Mouse (Mus musculus) hindbrain, embryonic 11.5 days (tissue): ENCODE measurements at regions not wholly inside any gene's neighbourhood (a gene's known extent, or its start where the extent isn't known, plus 50 kb on each side); places are given as distances from the start of the nearest gene placed in this dataset.
"Not testable (repeated sequence)": the region's sequence is repeated elsewhere in the genome, so short reads cannot be mapped to it uniquely, and the experiment has no call there.

Experiments
- ATAC-seq: fragments of 200-750 bp; cut with Nextera tagmentation; 2 replicates; pipeline ENCODE4 v1.8.0; 2017; ENCODE audit warnings: mild to moderate bottlenecking, moderate TSS enrichment, moderate library complexity; ENCODE audit not compliant: low FRiP score
- DNase-seq: peaks from one replicate; pipeline ENCODE4 v3.0.0-alpha.2; 2015; ENCODE audit warnings: low spot score
- H3K27ac ChIP-seq: fragments of 300-500 bp; sonication (generic); 2 replicates; pipeline ENCODE4 v1.5.1; 2014; ENCODE audit warnings: mild to moderate bottlenecking, low read depth, low read length
- H3K27me3 ChIP-seq: fragments of 300-500 bp; sonication (generic); 2 replicates; pipeline ENCODE4 v1.6.1; 2014; ENCODE audit warnings: mild to moderate bottlenecking, low read length, moderate library complexity, mixed read lengths; ENCODE audit not compliant: control insufficient read depth, insufficient read depth
- H3K36me3 ChIP-seq: fragments of 300-500 bp; sonication (generic); 2 replicates; pipeline ENCODE4 v1.6.1; 2014; ENCODE audit warnings: mild to moderate bottlenecking, low read length, moderate library complexity, mixed read lengths; ENCODE audit not compliant: control insufficient read depth, insufficient read depth
- H3K4me1 ChIP-seq: fragments of 300-500 bp; sonication (generic); replicated peaks from 2 replicates; pipeline ENCODE4 v1.6.1; 2014; ENCODE audit warnings: low read length, mixed read lengths; ENCODE audit not compliant: control insufficient read depth, insufficient read depth
- H3K4me2 ChIP-seq: fragments of 300-500 bp; sonication (generic); replicated peaks from 2 replicates; pipeline ENCODE4 v1.6.1; 2014; ENCODE audit warnings: mild to moderate bottlenecking, low read depth, low read length
- H3K4me3 ChIP-seq: fragments of 300-500 bp; sonication (generic); 2 replicates; pipeline ENCODE4 v1.5.1; 2014; ENCODE audit warnings: low read depth, low read length
- H3K9ac ChIP-seq: fragments of 300-500 bp; sonication (generic); 2 replicates; pipeline ENCODE4 v1.6.1; 2014; ENCODE audit warnings: low read depth, low read length
- H3K9me3 ChIP-seq: fragments of 300-500 bp; sonication (generic); 2 replicates; pipeline ENCODE4 v1.6.1; 2016; ENCODE audit warnings: low read length; ENCODE audit not compliant: control insufficient read depth
- WGBS: fragments of 180-500 bp; shearing (Covaris S2); extraction: QIAGEN DNeasy Blood & Tissue Kit; methylation state at CpG from one replicate; pipeline ENCODE4 v1.1.7; 2014; 5-methylcytosine and 5-hydroxymethylcytosine counted together

DNA sequence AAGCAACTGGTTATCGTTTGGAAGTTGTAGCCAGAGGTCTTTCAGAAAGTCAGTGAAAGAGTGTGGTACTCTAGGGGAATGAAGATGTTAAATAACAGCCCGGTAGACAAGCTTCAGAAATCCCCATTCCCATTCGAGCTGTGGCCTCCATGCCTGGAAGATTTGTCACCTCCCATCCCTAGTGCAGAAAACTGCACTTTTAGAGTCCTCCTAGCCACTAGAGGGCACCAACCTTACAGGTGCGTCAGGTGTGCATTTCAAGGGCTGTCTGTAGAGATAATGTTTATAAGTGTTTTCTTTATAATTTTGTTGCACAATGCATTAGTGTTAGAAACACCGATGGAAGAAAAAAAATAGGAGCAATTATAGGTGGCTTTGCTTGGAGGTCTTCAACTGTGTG is 187.3 kb downstream of the Lyplal1 start:
- WGBS = 84% methylated on average over 5 of the region's 5 CpGs
- no peak for DNase-seq
- H3K9ac ChIP-seq = no peak overlapping the region
- H3K27me3 ChIP-seq = no peaks in the 10 kb centered on the region
- H3K4me3 ChIP-seq = no peak overlapping the region
- ATAC-seq = no peak
- no peaks in the 10 kb centered on the region for H3K4me1 ChIP-seq
- no peaks in the 10 kb centered on the region for H3K36me3 ChIP-seq
- H3K9me3 ChIP-seq = no peaks in the 10 kb centered on the region
- H3K4me2 ChIP-seq = no peak overlapping the region
- no peak overlapping the region for H3K27ac ChIP-seq

GRCm38 (mm10) chr1:185933623-185934022 is 183.5 kb downstream of the Lyplal1 start:
- Histone ChIP-seq H3K27me3 (no peaks in the 10 kb centered on the region), H3K9me3 (no peaks in the 10 kb centered on the region), H3K36me3 (no peaks in the 10 kb centered on the region), H3K9ac (no peak overlapping the region), H3K4me2 (no peak overlapping the region), H3K4me3 (no peak overlapping the region), H3K27ac (no peak overlapping the region), H3K4me1 (no peaks in the 10 kb centered on the region)
- 83% methylated on average over 3 of the region's 3 CpGs for WGBS
- DNase-seq = no peak
- no peak for ATAC-seq

- H3K9me3 ChIP-seq = no peaks in the 10 kb centered on the region
- no peak overlapping the region for H3K4me2 ChIP-seq
- no peak overlapping the region for H3K9ac ChIP-seq
- H3K4me1 ChIP-seq = no peaks in the 10 kb centered on the region
- H3K36me3 ChIP-seq = no peaks in the 10 kb centered on the region
- no peak for DNase-seq
- H3K4me3 ChIP-seq = no peak overlapping the region
- H3K27me3 ChIP-seq = no peaks in the 10 kb centered on the region
- no peak overlapping the region for H3K27ac ChIP-seq
- no peak for ATAC-seq
These were observed 180.1 kb downstream of the Lyplal1 start for GRCm38 (mm10) chr1:185937026-185937425.

- 81% methylated on average over 3 of the region's 3 CpGs for WGBS
- Histone ChIP-seq H3K4me1 (no peaks in the 10 kb centered on the region), H3K27me3 (no peaks in the 10 kb centered on the region), H3K9ac (no peak overlapping the region), H3K9me3 (no peaks in the 10 kb centered on the region), H3K36me3 (no peaks in the 10 kb centered on the region), H3K27ac (no peak overlapping the region), H3K4me2 (no peak overlapping the region), H3K4me3 (no peak overlapping the region)
- ATAC-seq (no peak), DNase-seq (no peak)
These were observed 177.2 kb downstream of the Lyplal1 start for GRCm38 (mm10) chr1:185939914-185940313.

GRCm38 (mm10) chr1:185940511-185940910 is 176.6 kb downstream of the Lyplal1 start:
- H3K27me3 ChIP-seq = no peaks in the 10 kb centered on the region
- 70% methylated on average over 1 of the region's 1 CpGs for WGBS

DNA sequence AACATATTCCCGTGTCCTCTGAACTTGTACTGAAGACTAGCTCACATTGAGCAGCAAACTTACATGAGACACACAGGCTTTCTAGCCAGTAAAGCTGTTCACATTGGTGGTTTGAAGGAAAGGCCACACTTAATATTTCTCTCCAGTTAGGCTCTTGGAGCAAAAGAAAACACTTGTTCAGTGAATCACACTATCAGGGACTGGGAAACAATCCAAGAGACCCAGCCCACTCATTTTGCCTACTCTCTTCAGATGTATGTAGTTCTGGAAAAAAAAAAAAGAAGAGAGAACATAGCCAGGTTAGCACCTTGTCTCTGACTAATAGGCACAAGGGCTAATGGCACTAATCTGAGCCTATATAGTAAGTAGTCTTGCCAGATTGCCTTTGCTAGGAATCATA is 165.9 kb downstream of the Lyplal1 start:
- DNase-seq (no peak), ATAC-seq (no peak)
- H3K4me1 ChIP-seq = no peaks in the 10 kb centered on the region
- H3K9ac ChIP-seq = no peak overlapping the region
- H3K27me3 ChIP-seq = no peaks in the 10 kb centered on the region
- H3K36me3 ChIP-seq = no peaks in the 10 kb centered on the region
- H3K4me2 ChIP-seq = no peak overlapping the region
- H3K4me3 ChIP-seq = no peak overlapping the region
- no peaks in the 10 kb centered on the region for H3K9me3 ChIP-seq
- H3K27ac ChIP-seq = no peak overlapping the region
- WGBS = 96% methylated on average over 1 of the region's 1 CpGs

More at GRCm38 (mm10) chr1:185940511-185940910, 176.6 kb downstream of the Lyplal1 start:
- H3K36me3 ChIP-seq = no peaks in the 10 kb centered on the region
- H3K4me1 ChIP-seq = no peaks in the 10 kb centered on the region
- DNase-seq (no peak), ATAC-seq (no peak)
- no peak overlapping the region for H3K4me2 ChIP-seq
- no peak overlapping the region for H3K4me3 ChIP-seq
- no peak overlapping the region for H3K27ac ChIP-seq
- no peaks in the 10 kb centered on the region for H3K9me3 ChIP-seq
- H3K9ac ChIP-seq = no peak overlapping the region

- not testable (repeated sequence) for H3K27ac ChIP-seq, H3K4me3 ChIP-seq, H3K9me3 ChIP-seq, H3K9ac ChIP-seq, ATAC-seq, H3K4me1 ChIP-seq, H3K4me2 ChIP-seq, DNase-seq, H3K36me3 ChIP-seq, H3K27me3 ChIP-seq
- WGBS = 57% methylated on average over 1 of the region's 1 CpGs
These were observed 161.3 kb downstream of the Lyplal1 start for GRCm38 (mm10) chr1:185955821-185956220.

DNA sequence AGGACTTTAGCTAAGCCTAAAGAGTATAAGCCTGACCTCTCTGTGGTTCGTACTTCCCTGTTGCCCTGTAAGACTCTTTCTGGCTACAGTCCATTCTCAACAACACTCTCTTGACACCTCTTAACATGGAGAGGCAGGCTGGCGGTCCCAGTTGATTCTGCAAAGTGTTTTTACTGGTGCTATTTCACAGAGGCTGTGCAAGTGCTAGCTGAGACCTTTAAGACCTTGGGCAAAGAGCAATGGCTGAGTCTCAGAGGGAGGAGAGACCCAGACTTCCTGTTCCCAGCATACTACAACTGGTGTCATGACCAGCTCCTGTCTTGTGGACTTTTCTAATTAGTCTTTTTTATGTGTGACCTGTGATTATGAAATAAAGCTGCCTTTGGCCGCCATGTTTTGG is 159.6 kb downstream of the Lyplal1 start:
- Histone ChIP-seq H3K4me2 (no peak overlapping the region), H3K9ac (no peak overlapping the region), H3K27ac (no peak overlapping the region), H3K4me1 (no peaks in the 10 kb centered on the region), H3K9me3 (no peaks in the 10 kb centered on the region), H3K4me3 (no peak overlapping the region), H3K36me3 (no peaks in the 10 kb centered on the region), H3K27me3 (no peaks in the 10 kb centered on the region)
- ATAC-seq (no peak), DNase-seq (no peak)
- WGBS = 84% methylated on average over 3 of the region's 3 CpGs

DNA sequence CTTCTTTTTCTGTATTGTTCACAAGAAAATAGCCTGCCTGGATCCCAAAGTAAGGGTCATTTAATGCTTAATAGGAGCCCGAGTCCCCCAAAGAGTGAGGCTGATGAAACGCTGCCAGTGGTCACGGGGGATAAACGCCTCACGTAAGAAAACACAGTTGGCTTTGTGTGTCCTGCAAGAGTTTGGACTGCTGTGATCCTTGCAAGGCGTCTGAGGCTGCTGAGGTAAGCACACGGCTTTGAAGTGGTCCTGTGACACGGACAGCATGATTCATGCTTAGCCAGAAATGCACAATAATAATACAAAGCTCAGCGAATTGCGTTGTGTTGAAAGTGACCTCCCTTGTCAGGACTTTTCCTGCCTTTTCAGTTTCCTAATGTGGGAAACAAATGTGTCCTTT is 158.8 kb downstream of the Lyplal1 start:
- H3K27ac ChIP-seq = no peak overlapping the region
- ATAC-seq (no peak), DNase-seq (no peak)
- H3K36me3 ChIP-seq = no peaks in the 10 kb centered on the region
- no peaks in the 10 kb centered on the region for H3K9me3 ChIP-seq
- no peaks in the 10 kb centered on the region for H3K27me3 ChIP-seq
- WGBS = 67% methylated on average over 10 of the region's 10 CpGs
- no peaks in the 10 kb centered on the region for H3K4me1 ChIP-seq
- H3K4me2 ChIP-seq = no peak overlapping the region
- no peak overlapping the region for H3K4me3 ChIP-seq
- H3K9ac ChIP-seq = no peak overlapping the region
